Mouse (Mus musculus) neural tube, embryonic 15.5 days (tissue): ENCODE measurements around the gene Slc5a3. TPM values are rescaled to one million over a fixed set of nuclear protein-coding genes. Genes with fewer than 3 reads are reported as not detected.

Experiments
- ATAC-seq: fragments of 200-750 bp; cut with Nextera tagmentation; 2 replicates; pipeline ENCODE4 v1.8.0; 2017; ENCODE audit warnings: mild to moderate bottlenecking, moderate TSS enrichment, moderate library complexity; ENCODE audit not compliant: low FRiP score
- H3K27ac ChIP-seq: fragments of 300-500 bp; sonication (generic); replicated peaks from 2 replicates; pipeline ENCODE4 v1.5.1; 2015; ENCODE audit warnings: mild to moderate bottlenecking, inconsistent platforms
- H3K27me3 ChIP-seq: fragments of 300-500 bp; sonication (generic); replicated peaks from 2 replicates; pipeline ENCODE4 v1.6.1; 2015; ENCODE audit warnings: inconsistent platforms
- H3K36me3 ChIP-seq: fragments of 300-500 bp; sonication (generic); 2 replicates; pipeline ENCODE4 v1.6.1; 2015; ENCODE audit warnings: inconsistent platforms
- H3K4me1 ChIP-seq: fragments of 300-500 bp; sonication (generic); 2 replicates; pipeline ENCODE4 v1.6.1; 2015; ENCODE audit warnings: inconsistent platforms
- H3K4me2 ChIP-seq: fragments of 300-500 bp; sonication (generic); 2 replicates; pipeline ENCODE4 v1.6.1; 2015; ENCODE audit warnings: inconsistent platforms, mild to moderate bottlenecking, moderate library complexity
- H3K4me3 ChIP-seq: fragments of 300-500 bp; sonication (generic); replicated peaks from 2 replicates; pipeline ENCODE4 v1.5.1; 2015; ENCODE audit warnings: mild to moderate bottlenecking, inconsistent platforms
- H3K9ac ChIP-seq: fragments of 300-500 bp; sonication (generic); replicated peaks from 2 replicates; pipeline ENCODE4 v1.6.1; 2015; ENCODE audit warnings: mild to moderate bottlenecking, inconsistent platforms
- H3K9me3 ChIP-seq: fragments of 300-500 bp; sonication (generic); replicated peaks from 2 replicates; pipeline ENCODE4 v1.6.1; 2016; ENCODE audit warnings: inconsistent platforms
- WGBS: fragments of 180-500 bp; shearing (Covaris S2); methylation state at CpG from one replicate; pipeline ENCODE4 v1.1.7; 2015; ENCODE audit warnings: mixed read lengths; 5-methylcytosine and 5-hydroxymethylcytosine counted together
- polyA plus RNA-seq: library from polyadenylated mRNA; unstranded; fragments of >200 nt; fragmentation: Nextera tagmentation; extraction: Ambion mirVana; gene quantifications from 2 replicates; pipeline ENCODE4 v1.2.1, GENCODE M21; 2015

Gene Slc5a3
- polyA plus RNA-seq, 1 experiment from 2014 or later = 15.6 TPM

- Histone ChIP-seq H3K9me3 (no peaks in the 10 kb centered on the region), H3K4me3 (no peak overlapping the region), H3K4me2 (no peak overlapping the region), H3K4me1 (no peaks in the 10 kb centered on the region), H3K9ac (no peak overlapping the region), H3K27me3 (no peaks in the 10 kb centered on the region), H3K27ac (no peak overlapping the region), H3K36me3 (no peaks in the 10 kb centered on the region)
- 91% methylated on average over 4 of the region's 4 CpGs for WGBS
- ATAC-seq = no peak
Measured at GRCm38 (mm10) chr16:92132511-92132910, 74.4 kb downstream of the Slc5a3 start.

- no peak overlapping the region for H3K4me2 ChIP-seq
- H3K36me3 ChIP-seq = no peaks in the 10 kb centered on the region
- no peak overlapping the region for H3K27ac ChIP-seq
- ATAC-seq = no peak
- H3K9me3 ChIP-seq = no peaks in the 10 kb centered on the region
- H3K4me3 ChIP-seq = no peak overlapping the region
- peaks cover 5% of the 10 kb centered on the region for H3K4me1 ChIP-seq
- no peaks in the 10 kb centered on the region for H3K27me3 ChIP-seq
- 78% methylated on average over 11 of the region's 11 CpGs for WGBS
- no peak overlapping the region for H3K9ac ChIP-seq
Measured at GRCm38 (mm10) chr16:92134148-92134764, 76.1 kb downstream of the Slc5a3 start.

GRCm38 (mm10) chr16:92136275-92136674 is 78.2 kb downstream of the Slc5a3 start:
- Histone ChIP-seq H3K4me2 (no peak overlapping the region), H3K9me3 (no peaks in the 10 kb centered on the region), H3K36me3 (no peaks in the 10 kb centered on the region), H3K27me3 (no peaks in the 10 kb centered on the region), H3K9ac (no peak overlapping the region), H3K4me1 (peaks cover 16% of the 10 kb centered on the region), H3K4me3 (no peak overlapping the region), H3K27ac (no peak overlapping the region)
- 93% methylated on average over 15 of the region's 15 CpGs for WGBS
- ATAC-seq = no peak

Other genes with a start within 250 kb of the Slc5a3 start
- 169 and 180 TPM in 2 replicates for gene Mrps6, start 52 bp upstream of the Slc5a3 start, polyA plus RNA-seq
- 0.55 and 0.60 TPM in 2 replicates for gene Gm49711, start within 50 bp of the Slc5a3 start, polyA plus RNA-seq
- gene Kcne2, start 234.1 kb downstream of the Slc5a3 start, polyA plus RNA-seq = 0.14 and 0.29 TPM in 2 replicates
- gene Smim11, start 243.0 kb downstream of the Slc5a3 start, polyA plus RNA-seq = 64.4 and 69.1 TPM in 2 replicates